Mouse (Mus musculus): ENCODE results near the gene Ubald2. TPM values are rescaled to one million over a fixed set of nuclear protein-coding genes. Genes with fewer than 3 reads are reported as not detected.
A peak's percentile ranks its signal among the peaks of the same experiment; 100 is the strongest.

Gene Ubald2
- polyA plus RNA-seq, 1 experiment, result 733 TPM

- TF ChIP-seq GATA1 (IDR thresholded peaks at IDR 0.05; ENCODE audit: low read length), result no peak
These were observed 6.9 kb upstream of the Ubald2 start for GRCm38 (mm10) chr11:116426852-116427575.

- no peak for TF ChIP-seq GATA1 (IDR thresholded peaks at IDR 0.05; ENCODE audit: low read length)
These were observed 4.7 kb upstream of the Ubald2 start for GRCm38 (mm10) chr11:116428872-116429859.

- TF ChIP-seq GATA1 (IDR thresholded peaks at IDR 0.05; ENCODE audit: low read length), result no peak
These were observed 3.9 kb upstream of the Ubald2 start for GRCm38 (mm10) chr11:116429862-116430613.

GRCm38 (mm10) chr11:116430723-116431427, 3.0 kb upstream of the Ubald2 start:
- no peak for TF ChIP-seq GATA1 (IDR thresholded peaks at IDR 0.05; ENCODE audit: low read length)

GRCm38 (mm10) chr11:116431428-116432077, 2.3 kb upstream of the Ubald2 start:
- no peak for TF ChIP-seq GATA1 (IDR thresholded peaks at IDR 0.05; ENCODE audit: low read length)

- TF ChIP-seq GATA1 (IDR thresholded peaks at IDR 0.05; ENCODE audit: low read length), result no peak
These were observed 1.8 kb upstream of the Ubald2 start for GRCm38 (mm10) chr11:116432127-116432526.

- TF ChIP-seq GATA1 (IDR thresholded peaks at IDR 0.05; ENCODE audit: low read length), result no peak
These were observed 1.1 kb upstream of the Ubald2 start for GRCm38 (mm10) chr11:116432593-116433355.

- TF ChIP-seq GATA1 (IDR thresholded peaks at IDR 0.05; ENCODE audit: low read length), result no peak
These were observed 533 bp downstream of the Ubald2 start for GRCm38 (mm10) chr11:116434287-116434966.

GRCm38 (mm10) chr11:116434967-116435752, 1.3 kb downstream of the Ubald2 start:
- TF ChIP-seq GATA1 (IDR thresholded peaks at IDR 0.05; ENCODE audit: low read length), result no peak

- peak; percentile 55 for TF ChIP-seq GATA1 (IDR thresholded peaks at IDR 0.05; ENCODE audit: low read length)
These were observed 2.3 kb downstream of the Ubald2 start for GRCm38 (mm10) chr11:116435992-116436724.

- TF ChIP-seq GATA1 (IDR thresholded peaks at IDR 0.05; ENCODE audit: low read length), result no peak
These were observed 2.9 kb downstream of the Ubald2 start for GRCm38 (mm10) chr11:116436725-116437331.
